In the genomic region with DNA sequence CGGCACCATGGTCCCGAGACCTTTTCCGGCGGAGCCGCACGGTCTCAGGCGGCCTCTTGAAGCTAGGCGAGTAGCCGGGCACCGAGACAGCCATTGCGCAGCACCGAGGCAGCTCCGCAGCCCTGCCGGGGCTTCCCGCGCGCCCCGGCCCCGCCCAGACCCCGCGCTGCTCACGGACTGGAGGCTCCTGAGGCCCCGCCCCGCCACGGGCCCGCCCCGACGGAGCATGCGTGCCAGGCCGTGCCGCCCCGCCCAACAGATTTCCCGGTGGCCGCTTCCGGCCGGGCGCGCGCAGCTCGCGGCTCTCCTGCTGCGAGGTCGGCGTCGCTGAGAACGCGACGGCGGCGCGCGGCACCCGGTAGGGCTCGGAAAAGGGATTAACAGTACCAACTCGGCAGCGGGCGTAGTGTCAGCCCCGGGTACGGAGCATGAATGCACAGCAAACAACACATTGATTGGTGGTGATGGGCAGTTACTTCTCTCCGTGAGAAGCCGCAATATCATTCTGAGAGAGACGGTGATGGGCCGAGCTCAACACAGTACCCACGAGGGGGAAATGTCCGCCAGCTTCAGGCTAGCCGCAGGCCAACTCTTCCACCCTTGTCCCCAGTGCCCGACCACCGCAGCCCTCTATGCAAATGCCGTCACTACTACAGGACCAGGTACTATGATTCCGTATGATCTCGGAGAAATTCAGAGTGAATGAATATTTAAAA, we compare ENCODE assay signal across 8 mouse cellular contexts. TPM values are rescaled to one million over a fixed set of nuclear protein-coding genes. Genes with fewer than 3 reads are reported as not detected.
DNase-seq lines count a peak whose midpoint lies in the region; ATAC-seq lines count a peak whose summit lies in the region.

Gene Donson (minus strand): TSS at position 152 of the 716 bp plus-strand sequence.

- peak within 1 kb of the TSS; percentile 66 for H3K4me3 ChIP-seq in hindbrain, embryonic 14.5 days (replicated peaks; ENCODE audit: low read length)

- peak; percentile 98 for ATAC-seq in hindbrain, embryonic 14.5 days (ENCODE audit: low FRiP score)

- peak within 1 kb of the TSS; percentile 88 for H3K27ac ChIP-seq in hindbrain, embryonic 14.5 days

- H3K4me1 ChIP-seq in hindbrain, embryonic 14.5 days (replicated peaks; ENCODE audit: control insufficient read depth, insufficient read depth, low read length): peaks cover 17% of the 10 kb centered on the region

- H3K9me3 ChIP-seq in hindbrain, embryonic 14.5 days (ENCODE audit: control insufficient read depth, low read length): no peaks in the 10 kb centered on the region

- H3K27me3 ChIP-seq in hindbrain, embryonic 14.5 days (ENCODE audit: control insufficient read depth, insufficient read depth, low read length): no peaks in the 10 kb centered on the region

- peak within 1 kb of the TSS; percentile 89 for H3K4me2 ChIP-seq in hindbrain, embryonic 14.5 days (replicated peaks)

- H3K9ac ChIP-seq in hindbrain, embryonic 14.5 days: peak within 1 kb of the TSS; percentile 75

- DNase-seq in T-cell, adult 2 months (ENCODE audit: low spot score): peak; percentile 94
- peak; percentile 96 to 99 for DNase-seq in cerebellum, postnatal 25 days
- peak; percentile 75 to 88 for DNase-seq in frontal cortex, postnatal 25 days (ENCODE audit: low spot score in 2 of 2)
- peak; percentile 94 for DNase-seq in hindbrain, embryonic 14.5 days (ENCODE audit: low spot score)
- DNase-seq in layer of hippocampus, postnatal 36 days: peak; percentile 92
- DNase-seq in lung, postnatal 25 days (ENCODE audit: low spot score): peak; percentile 94
- peak; percentile 85 for DNase-seq in retina, adult 2 months (ENCODE audit: low read depth, low spot score)
- DNase-seq in thymus, postnatal 25 days: peak; percentile 95

- WGBS in hindbrain, embryonic 14.5 days: under 1% methylated on average over 50 of the region's 71 CpGs

- peaks cover 37% of the 10 kb centered on the region for H3K36me3 ChIP-seq in hindbrain, embryonic 14.5 days (replicated peaks; ENCODE audit: control insufficient read depth, insufficient read depth)

RNA-seq across cellular contexts. Expression of gene Donson, which starts in this region (rescaled TPM):
- polyA plus RNA-seq in hindbrain, embryonic 14.5 days (2014; fragmentation: Nextera tagmentation; extraction: Ambion mirVana): 26.4 and 28.1 TPM in 2 replicates
- 10 to 100 TPM; 22.2 to 27.2 TPM for total RNA-seq in layer of hippocampus, postnatal 36 days (2021)

Comparison
In these comparisons a context has a peak if more than half of its experiments do, and no peak if none do; other contexts are left out.
1. Peak in every context shown above with its lines: DNase-seq, ATAC-seq, H3K4me3 ChIP-seq and H3K27ac ChIP-seq.